Mouse (Mus musculus): ENCODE data around the gene Thoc5. TPM values are rescaled to one million over a fixed set of nuclear protein-coding genes. Genes with fewer than 3 reads are reported as not detected.

Thoc5 gene
- polyA plus RNA-seq, 1 experiment from 2014 or later = 8.3 TPM

DNA sequence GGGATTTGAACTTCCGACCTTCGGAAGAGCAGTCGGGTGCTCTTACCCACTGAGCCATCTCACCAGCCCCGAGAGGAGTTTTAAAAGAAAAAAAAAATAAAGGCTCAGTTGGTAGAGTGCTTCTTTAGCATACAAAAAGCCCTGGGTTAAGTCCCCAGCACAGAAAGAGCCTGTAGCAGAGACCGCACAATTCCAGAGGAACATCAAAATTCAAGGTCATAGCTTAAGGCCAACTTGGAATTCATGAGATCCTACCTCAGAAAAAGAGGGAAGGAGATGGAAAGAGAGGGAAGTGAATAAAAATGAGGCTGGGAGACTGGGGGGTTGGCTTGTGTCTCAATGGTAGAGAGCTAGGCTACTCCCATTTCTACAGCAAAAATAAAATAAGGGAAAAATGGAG is 40.9 kb upstream of the Thoc5 start:
- no peak for DNase-seq
- Histone ChIP-seq H3K4me3 (ENCODE audit: low read depth, low read length) (no peak overlapping the region), H3K36me3 (replicated peaks; ENCODE audit: insufficient read depth, low read length) (no peaks in the 10 kb centered on the region), H3K4me1 (ENCODE audit: insufficient read depth) (no peaks in the 10 kb centered on the region), H3K9ac (replicated peaks) (no peak overlapping the region), H3K4me2 (ENCODE audit: low read depth, low read length) (no peak overlapping the region), H3K9me3 (ENCODE audit: low read length) (no peaks in the 10 kb centered on the region), H3K27me3 (ENCODE audit: insufficient read depth, low read length) (no peaks in the 10 kb centered on the region), H3K27ac (ENCODE audit: low read depth) (no peak overlapping the region)
- no peak for ATAC-seq
- TF ChIP-seq EP300 (IDR thresholded peaks at IDR 0.05; ENCODE audit: low read depth) (no peak), CTCF (IDR thresholded peaks at IDR 0.05; ENCODE audit: low read depth) (no peak)
- 80% methylated on average over 5 of the region's 5 CpGs for WGBS (ENCODE audit: insufficient replicate concordance)

DNA sequence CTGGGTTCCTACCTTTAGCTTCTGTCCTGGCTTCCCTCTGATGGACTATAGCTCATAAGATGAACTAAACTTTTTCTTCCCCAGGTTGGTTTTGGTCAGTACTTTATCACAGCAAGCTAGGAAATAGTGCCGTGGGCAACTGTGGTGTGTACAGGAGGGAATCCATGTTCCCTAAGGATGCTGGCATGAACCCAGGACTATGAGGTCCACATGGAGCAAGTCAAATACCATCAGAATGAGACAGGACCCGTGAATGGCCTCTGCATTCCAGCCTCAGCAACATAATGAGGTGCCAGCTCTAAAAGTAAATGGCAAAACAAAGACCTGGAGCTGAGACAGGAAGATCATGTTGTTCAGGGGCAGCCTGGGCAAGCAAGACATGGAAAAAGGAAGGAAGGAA is 36.7 kb upstream of the Thoc5 start:
- ATAC-seq (no peak), DNase-seq (no peak)
- no peaks in the 10 kb centered on the region for H3K27me3 ChIP-seq (ENCODE audit: insufficient read depth, low read length)
- H3K36me3 ChIP-seq (replicated peaks; ENCODE audit: insufficient read depth, low read length) = no peaks in the 10 kb centered on the region
- H3K4me1 ChIP-seq (ENCODE audit: insufficient read depth) = no peaks in the 10 kb centered on the region
- H3K9ac ChIP-seq (replicated peaks) = no peak overlapping the region
- H3K4me3 ChIP-seq (ENCODE audit: low read depth, low read length) = no peak overlapping the region
- no peaks in the 10 kb centered on the region for H3K9me3 ChIP-seq (ENCODE audit: low read length)
- WGBS (ENCODE audit: insufficient replicate concordance) = 52% methylated on average over 2 of the region's 2 CpGs
- H3K27ac ChIP-seq (ENCODE audit: low read depth) = no peak overlapping the region
- TF ChIP-seq EP300 (IDR thresholded peaks at IDR 0.05; ENCODE audit: low read depth) (no peak), CTCF (IDR thresholded peaks at IDR 0.05; ENCODE audit: low read depth) (no peak)
- no peak overlapping the region for H3K4me2 ChIP-seq (ENCODE audit: low read depth, low read length)

DNA sequence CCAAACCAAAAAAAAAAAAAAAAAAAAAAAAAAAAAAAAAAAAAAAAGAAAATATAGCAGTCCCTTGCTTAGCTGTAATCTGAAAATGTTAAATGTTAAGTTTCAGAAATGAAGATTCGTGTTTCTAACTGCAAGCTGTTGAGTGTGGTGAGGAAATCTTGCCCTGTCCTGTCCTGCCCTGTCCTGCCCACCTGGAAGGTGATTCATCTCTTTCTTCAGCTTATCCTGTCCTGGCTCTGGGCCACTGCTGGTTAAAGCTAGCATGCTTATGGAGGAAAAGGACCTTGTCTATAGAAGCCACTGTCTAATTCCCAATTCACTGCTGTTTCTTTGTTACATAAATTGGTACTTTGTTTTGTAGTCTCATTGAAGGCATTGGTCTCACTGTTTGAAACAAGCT is 34.1 kb upstream of the Thoc5 start:
- ATAC-seq = no peak
- Histone ChIP-seq H3K4me3 (ENCODE audit: low read depth, low read length) (no peak overlapping the region), H3K36me3 (replicated peaks; ENCODE audit: insufficient read depth, low read length) (no peaks in the 10 kb centered on the region), H3K9me3 (ENCODE audit: low read length) (no peaks in the 10 kb centered on the region), H3K9ac (replicated peaks) (no peak overlapping the region), H3K4me2 (ENCODE audit: low read depth, low read length) (no peak overlapping the region), H3K4me1 (ENCODE audit: insufficient read depth) (no peaks in the 10 kb centered on the region), H3K27me3 (ENCODE audit: insufficient read depth, low read length) (no peaks in the 10 kb centered on the region), H3K27ac (ENCODE audit: low read depth) (no peak overlapping the region)
- DNase-seq = no peak
- 52% methylated on average over 1 of the region's 1 CpGs for WGBS (ENCODE audit: insufficient replicate concordance)
- TF ChIP-seq CTCF (IDR thresholded peaks at IDR 0.05; ENCODE audit: low read depth) = no peak
- no peak for TF ChIP-seq EP300 (IDR thresholded peaks at IDR 0.05; ENCODE audit: low read depth)

DNA sequence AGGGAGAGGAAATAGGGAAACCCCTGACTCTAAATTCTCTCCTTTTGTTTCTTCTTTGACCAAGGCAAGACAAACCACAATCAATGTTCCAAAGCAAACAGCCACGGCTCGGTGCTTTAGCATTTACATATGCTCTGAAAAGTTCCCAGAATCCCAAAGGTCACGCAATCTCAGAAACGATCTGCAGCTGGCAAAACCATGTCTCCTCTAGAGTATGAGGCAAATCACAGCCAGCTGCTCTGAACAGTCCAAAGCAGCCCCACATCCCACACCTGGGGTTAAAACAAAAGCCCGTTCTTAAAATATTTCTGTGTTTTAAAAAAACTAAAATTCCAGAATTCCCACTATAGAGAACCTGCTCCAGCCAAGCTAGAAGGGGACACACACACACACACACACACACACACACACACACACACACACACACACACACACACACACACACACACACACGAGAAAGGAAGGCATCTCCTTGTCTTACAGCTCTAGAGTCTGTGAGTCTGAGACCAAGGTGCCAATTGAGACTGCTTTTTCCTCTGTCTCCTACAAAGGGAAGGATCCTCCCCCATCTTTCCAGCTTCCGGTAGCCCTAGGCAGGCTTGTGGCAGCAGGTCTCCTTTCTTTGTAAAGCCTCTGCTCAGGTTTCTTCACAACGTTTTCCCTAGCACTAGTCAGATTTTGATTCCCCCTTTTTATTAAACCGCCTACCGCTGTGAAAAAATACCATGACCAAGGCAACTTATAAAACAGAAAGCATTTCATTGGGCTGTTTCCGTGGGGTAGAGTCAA is 33.1 kb upstream of the Thoc5 start:
- Histone ChIP-seq H3K27me3 (ENCODE audit: insufficient read depth, low read length) (no peaks in the 10 kb centered on the region), H3K4me1 (ENCODE audit: insufficient read depth) (no peaks in the 10 kb centered on the region), H3K27ac (ENCODE audit: low read depth) (no peak overlapping the region), H3K4me2 (ENCODE audit: low read depth, low read length) (no peak overlapping the region), H3K9ac (replicated peaks) (no peak overlapping the region), H3K36me3 (replicated peaks; ENCODE audit: insufficient read depth, low read length) (no peaks in the 10 kb centered on the region), H3K4me3 (ENCODE audit: low read depth, low read length) (no peak overlapping the region), H3K9me3 (ENCODE audit: low read length) (no peaks in the 10 kb centered on the region)
- 49% methylated on average over 11 of the region's 11 CpGs for WGBS (ENCODE audit: insufficient replicate concordance)
- TF ChIP-seq CTCF (IDR thresholded peaks at IDR 0.05; ENCODE audit: low read depth) = no peak
- TF ChIP-seq EP300 (IDR thresholded peaks at IDR 0.05; ENCODE audit: low read depth) = no peak
- no peak for ATAC-seq
- DNase-seq = no peak

DNA sequence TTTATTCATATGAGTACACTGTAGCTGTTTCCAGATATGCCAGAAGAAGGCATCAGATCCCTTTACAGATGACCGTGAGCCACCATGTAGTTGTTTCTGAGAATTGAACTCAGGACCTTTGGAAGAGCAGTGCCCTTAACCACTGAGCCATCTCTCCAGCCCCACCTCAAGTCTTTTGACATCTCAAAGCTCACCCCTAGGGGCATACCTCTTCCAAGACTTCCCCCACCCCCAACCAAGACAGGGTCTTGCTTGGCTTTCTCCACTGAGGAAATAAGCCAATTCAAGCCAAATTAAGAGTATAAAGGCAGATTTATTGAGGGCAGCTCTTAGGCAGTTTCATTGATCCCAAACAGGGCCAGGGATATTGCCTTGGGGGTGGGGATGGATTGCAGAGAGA is 32.4 kb upstream of the Thoc5 start:
- H3K4me2 ChIP-seq (ENCODE audit: low read depth, low read length) = no peak overlapping the region
- no peaks in the 10 kb centered on the region for H3K27me3 ChIP-seq (ENCODE audit: insufficient read depth, low read length)
- no peak for DNase-seq
- H3K9me3 ChIP-seq (ENCODE audit: low read length) = no peaks in the 10 kb centered on the region
- TF ChIP-seq CTCF (IDR thresholded peaks at IDR 0.05; ENCODE audit: low read depth) = no peak
- no peak for TF ChIP-seq EP300 (IDR thresholded peaks at IDR 0.05; ENCODE audit: low read depth)
- ATAC-seq = no peak
- WGBS (ENCODE audit: insufficient replicate concordance) = 80% methylated on average over 1 of the region's 1 CpGs
- H3K4me1 ChIP-seq (ENCODE audit: insufficient read depth) = no peaks in the 10 kb centered on the region
- no peak overlapping the region for H3K9ac ChIP-seq (replicated peaks)
- H3K4me3 ChIP-seq (ENCODE audit: low read depth, low read length) = no peak overlapping the region
- H3K27ac ChIP-seq (ENCODE audit: low read depth) = no peak overlapping the region
- H3K36me3 ChIP-seq (replicated peaks; ENCODE audit: insufficient read depth, low read length) = no peaks in the 10 kb centered on the region

DNA sequence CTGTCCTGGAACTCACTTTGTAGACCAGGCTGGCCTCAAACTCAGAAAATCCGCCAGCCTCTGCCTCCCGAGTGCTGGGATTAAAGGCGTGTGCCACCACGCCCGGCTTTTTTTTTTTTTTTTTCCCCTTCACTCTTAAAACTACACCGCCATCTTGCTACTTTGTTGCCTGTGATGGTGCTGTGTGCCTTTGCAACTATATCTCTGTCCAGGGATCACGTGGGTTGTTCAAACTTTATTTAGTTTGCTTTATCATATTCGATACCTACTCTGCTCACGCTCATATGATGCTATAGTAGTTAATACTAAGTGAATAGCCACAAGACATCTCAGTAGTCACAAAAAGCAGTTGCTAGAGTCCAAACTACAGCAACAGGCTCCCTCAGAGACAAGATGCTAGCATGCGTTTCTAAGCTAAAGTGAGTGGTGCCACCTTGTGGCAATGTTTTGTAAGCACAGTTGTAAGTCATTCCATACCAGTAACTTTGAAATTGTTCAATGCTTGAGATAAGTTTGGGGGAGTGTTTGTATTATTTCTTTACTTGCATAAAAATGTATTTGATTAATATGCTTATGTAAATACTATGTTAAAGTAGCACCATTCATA is 29.4 kb upstream of the Thoc5 start:
- Histone ChIP-seq H3K36me3 (replicated peaks; ENCODE audit: insufficient read depth, low read length) (no peaks in the 10 kb centered on the region), H3K27me3 (ENCODE audit: insufficient read depth, low read length) (no peaks in the 10 kb centered on the region), H3K27ac (ENCODE audit: low read depth) (no peak overlapping the region), H3K4me1 (ENCODE audit: insufficient read depth) (no peaks in the 10 kb centered on the region), H3K4me3 (ENCODE audit: low read depth, low read length) (no peak overlapping the region), H3K9ac (replicated peaks) (no peak overlapping the region), H3K4me2 (ENCODE audit: low read depth, low read length) (no peak overlapping the region), H3K9me3 (ENCODE audit: low read length) (no peaks in the 10 kb centered on the region)
- DNase-seq (peak; percentile 68), ATAC-seq (0 out of 2 replicates have a peak, but pooled peaks have one; percentile 53)
- WGBS (ENCODE audit: insufficient replicate concordance) = 36% methylated on average over 10 of the region's 10 CpGs
- TF ChIP-seq CTCF (IDR thresholded peaks at IDR 0.05; ENCODE audit: low read depth) = peak; percentile 87
- no peak for TF ChIP-seq EP300 (IDR thresholded peaks at IDR 0.05; ENCODE audit: low read depth)

Measured in liver, postnatal 0 days (tissue).